Mouse (Mus musculus): ENCODE results near the gene Meltf.
A peak's percentile ranks its signal among the peaks of the same experiment; 100 is the strongest.

Gene Meltf

DNA sequence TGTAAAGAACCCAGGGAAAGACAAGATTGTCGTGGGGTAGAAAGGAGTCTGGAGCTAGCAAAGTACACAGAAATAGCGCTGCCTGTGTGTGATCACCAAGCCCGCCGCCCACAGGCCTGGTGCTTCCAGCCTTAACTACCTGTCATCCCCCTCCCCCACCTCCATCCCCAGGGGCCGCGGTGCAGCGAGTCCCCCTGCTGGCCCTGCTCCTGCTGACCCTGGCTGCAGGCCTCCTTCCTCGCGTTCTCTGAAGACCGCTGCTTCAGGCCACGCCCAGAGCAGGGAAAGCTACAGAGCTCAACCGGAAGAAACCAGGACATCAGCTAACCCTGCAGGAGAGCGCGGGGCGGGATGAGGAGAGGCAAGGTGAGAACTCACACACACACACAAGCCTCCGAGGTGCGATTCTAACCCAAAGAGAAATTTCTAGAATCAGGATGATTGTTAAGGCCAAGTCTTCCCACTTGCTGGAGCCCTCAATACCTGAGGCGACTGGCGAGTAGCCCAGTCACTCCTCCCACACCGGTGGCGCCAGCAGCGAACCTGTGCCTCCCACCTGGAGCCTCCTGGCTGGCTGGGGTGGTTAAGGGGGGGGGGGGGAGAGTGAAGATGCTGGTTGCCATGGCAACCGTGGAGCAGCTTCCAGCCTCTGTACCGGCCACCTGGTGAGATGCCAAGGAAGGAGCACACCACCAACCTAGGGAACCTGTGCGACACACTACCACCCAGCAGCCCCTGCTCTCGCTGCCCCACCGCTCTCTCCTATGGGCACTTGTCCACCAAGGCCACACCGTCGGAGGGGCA, 18.6 kb downstream of the Meltf start:
- DNase-seq, result no peak

DNA sequence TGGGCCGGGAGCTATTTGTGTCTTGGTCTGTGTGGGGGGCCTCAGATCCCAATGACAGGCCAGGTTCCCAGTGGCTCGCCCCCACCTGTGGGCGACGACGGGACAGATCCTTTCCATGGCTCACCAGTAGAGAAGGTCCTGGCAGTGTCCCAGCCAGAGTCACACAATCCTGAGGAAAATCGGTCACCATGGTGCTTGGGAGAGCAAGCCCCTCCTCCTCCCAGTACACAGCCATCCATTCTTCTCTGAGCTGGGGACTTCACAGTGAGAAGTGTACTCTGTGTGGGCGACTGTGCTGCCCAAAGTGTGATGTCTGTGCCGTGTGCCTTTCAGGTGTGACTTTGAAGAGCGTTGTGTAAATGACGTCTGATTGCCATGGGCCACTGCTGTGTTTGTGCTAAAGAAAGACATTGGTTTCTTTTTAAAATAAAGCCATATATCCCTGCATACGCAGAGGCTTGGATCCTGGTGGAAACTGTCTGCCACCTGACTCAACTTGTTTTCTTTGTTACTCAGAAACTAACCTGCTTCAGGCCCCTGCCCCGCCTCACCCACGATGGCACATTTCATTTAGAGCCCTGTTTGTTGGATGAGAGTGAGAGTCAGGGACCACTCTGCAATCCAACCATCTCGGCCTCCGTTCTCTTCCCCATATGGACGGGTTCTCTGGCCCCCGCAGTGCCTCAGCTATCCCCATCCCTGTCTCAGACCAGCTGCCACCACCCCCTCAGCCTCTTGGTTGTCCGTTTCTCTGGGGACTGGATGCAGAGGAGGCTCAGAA, 20.1 kb downstream of the Meltf start:
- no peak for DNase-seq

DNA sequence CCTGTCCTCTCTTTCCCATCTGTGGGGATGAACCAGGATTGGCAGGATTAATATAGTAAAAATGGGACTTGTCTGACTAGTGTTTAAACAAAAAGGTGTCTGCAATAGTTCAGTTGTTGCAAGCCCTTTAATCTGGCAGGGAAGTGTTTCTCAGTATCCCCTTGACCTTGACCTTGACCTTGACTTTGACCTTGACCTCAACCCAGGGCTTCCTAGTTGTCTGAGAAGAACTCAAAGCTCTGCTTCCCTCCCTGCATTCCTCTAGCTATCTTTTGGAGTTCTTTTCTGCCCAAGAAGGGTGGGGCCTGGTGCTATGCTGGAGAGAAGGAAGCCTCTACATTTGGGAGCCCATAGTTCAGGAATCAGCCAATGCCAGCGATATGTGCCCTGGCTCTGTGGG, 23.3 kb downstream of the Meltf start:
- DNase-seq, result no peak

DNA sequence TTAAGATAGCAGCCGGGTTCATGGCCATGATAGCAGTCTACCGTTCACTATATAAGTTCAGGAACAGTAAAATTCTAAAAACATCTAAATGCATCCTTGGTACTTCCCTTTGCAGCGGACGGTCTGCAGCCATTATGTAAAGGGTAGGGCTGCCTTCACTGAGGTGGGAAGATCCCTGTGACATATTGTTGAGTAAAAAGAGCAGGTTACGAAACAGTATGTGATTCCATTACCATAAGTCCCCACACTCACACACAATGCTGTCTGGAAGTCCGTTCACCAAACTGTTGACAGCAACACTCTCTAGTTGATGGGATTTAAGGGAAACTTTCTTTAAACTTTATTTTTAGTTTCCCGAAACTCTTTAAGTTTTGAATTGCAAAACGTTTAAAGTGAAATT, 24.6 kb downstream of the Meltf start:
- no peak for DNase-seq

DNA sequence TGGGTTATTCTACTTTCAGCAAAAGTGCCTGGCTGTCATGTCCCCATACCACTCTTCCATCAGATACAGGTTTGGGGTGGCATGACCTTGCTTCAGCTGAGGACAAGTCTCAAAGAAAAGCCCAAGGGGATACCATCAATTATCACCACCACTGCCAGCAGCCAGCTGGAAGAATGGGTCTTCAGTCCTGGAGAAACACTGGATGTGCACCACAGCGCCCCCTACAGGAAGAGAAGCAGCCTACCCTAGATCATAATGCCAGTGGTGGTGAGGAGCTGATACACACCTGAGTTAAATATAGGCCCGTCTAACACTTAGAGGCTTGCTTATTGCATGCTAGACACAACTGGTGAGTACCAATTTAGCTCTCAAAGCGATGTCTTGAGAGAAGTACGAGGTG, 26.7 kb downstream of the Meltf start:
- no peak for DNase-seq

DNA sequence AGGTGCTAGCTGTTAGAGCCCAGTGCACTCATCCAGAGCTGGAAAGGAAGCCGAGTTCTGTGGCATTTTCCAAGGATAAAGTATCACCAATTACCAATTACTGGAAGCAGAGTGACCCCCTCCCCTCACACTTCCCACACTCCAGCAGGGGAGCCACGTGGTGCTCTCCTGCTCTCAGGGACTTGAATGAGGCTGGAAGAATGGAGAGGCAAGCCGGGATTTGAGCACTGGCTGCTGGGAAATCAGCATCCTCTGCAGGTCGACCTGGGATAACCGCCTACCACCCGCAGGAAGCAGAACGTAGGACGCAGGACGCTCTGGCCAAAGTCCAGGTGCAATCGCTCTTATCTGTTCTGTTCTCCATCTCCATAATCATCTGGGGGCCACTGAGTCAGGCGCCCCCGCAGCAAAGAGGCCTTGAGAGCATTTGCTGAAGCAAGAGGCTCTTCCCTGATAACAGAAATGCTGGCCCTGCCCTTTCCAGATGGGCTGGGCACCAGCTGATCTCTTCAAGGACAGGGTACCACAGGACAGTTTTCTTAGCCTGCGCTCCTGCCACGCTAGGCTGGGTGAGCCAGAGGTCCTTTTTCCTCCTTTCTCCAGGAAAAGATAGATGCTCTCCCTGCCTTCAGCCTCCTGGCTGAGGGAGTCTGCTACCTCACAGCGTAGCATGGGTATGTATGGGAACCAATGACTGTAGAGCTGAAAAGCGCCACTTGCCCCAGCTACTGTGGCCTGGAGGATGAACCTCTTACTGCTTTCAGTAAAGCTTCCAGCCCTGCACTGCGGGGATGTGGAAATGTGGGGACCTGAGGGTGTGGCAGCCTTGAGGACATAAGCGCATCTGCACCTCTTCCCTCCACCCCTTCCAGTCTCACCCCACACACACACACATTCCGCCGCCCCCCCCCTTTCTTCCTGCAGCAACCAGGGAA, 27.5 kb downstream of the Meltf start:
- no peak for DNase-seq

DNA sequence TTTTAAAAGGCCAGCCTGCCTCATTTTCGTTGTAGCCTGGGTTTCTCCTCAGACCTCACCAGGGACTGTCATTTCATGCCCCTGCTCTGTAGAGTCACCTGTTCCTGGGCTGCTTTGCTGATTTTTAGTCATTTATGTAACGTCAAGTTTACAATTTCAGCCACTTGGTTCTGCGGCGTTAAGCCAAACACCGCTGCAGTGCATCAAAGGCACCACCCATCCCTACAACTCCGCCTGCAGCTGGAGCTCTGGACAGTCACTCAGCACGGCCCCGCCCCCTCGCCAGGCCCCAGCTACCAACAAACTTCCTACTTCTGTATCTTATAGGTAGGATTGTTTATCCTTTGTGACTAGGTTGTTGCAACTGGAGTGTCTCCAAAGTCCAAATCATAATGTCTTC, 28.3 kb downstream of the Meltf start:
- DNase-seq, result no peak

DNA sequence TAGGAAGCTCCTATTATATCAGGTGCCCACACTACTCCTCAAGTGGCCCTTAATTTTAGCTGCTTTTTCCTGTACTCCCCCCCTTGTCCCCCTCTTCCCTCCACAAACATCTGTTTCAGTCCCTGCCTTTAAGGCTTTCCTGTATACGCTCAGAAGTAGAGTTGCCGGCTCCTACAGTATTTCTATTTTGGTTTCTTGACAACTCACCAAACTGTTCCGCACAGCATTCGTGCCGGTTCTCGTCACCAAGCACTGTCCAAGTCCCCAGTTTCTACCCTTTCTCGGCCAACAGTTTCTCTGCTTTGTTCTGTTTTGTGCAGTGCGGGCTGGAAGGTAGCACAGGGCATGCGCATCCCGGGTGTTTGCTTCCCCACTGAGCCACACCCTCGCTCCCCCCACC, 30.3 kb downstream of the Meltf start:
- DNase-seq, result no peak

DNA sequence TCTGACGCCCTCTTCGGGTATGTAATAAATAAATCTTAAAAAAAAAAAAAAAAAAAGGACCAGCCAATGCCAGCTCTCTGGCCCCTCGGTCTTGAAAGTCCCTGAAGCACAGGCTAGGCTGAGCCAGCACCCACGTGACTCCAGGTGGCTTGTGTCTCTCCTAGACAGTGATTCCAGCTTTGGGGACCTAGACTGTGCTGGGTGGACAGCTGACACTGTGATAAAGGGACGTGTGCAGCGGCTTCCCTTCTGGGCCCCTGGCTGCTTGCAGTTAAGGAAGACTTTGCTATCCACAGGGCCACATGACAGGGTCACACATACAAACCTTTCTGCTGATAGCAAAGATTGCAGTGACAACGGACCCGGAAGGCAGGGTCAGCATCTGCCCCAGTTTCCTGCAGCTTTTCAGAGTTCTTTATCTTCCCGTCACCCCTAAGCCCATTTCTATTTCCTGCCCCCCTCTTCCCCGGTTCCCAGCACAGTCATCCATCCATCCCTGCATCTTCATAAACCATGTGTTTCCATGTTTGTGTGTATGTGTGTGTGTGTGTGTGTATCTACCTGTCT, 31.8 kb downstream of the Meltf start:
- DNase-seq, result no peak

DNA sequence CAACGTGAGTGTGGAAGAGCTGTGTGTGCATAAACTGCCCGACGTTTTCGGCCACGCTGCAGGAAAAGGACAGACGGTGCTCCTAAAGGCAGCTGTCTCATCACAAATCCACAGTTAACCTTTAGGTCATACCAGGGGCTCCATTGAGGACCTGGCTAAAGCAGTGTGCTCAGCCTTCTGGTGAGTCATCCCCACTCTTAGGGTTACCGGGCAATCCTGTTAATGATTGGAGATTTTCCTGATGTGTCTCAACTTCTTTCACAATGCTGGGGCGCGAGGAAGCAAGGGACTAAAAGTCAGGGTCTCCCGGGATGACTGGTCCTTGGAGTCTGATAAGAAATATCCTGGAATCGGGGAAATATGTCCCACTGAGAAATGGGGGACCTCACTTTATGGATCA, 39.2 kb downstream of the Meltf start:
- no peak for DNase-seq

DNA sequence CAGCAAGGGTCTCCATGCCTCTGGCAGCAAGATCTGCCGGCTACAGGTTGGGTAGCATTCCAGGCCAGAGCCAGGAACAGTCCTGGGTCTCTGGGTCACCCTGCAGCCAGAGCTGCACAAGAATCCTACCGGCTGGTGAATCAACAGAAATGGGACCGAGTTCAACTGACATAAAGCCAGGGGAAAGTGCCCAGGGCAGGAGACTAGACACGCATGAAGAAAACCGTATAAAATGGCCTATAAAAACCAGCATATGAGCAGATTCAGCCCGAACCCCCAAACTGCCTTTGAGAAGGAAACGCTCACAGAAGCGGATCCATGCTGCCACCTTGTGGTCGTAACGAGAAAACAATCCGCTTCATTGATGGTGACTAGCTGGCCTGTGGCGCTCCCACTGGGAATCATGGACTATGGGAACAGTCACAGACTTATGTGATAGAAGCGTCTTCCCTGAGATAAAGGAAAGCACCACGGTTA, 39.7 kb downstream of the Meltf start:
- DNase-seq, result peak; percentile 29 to 62

DNA sequence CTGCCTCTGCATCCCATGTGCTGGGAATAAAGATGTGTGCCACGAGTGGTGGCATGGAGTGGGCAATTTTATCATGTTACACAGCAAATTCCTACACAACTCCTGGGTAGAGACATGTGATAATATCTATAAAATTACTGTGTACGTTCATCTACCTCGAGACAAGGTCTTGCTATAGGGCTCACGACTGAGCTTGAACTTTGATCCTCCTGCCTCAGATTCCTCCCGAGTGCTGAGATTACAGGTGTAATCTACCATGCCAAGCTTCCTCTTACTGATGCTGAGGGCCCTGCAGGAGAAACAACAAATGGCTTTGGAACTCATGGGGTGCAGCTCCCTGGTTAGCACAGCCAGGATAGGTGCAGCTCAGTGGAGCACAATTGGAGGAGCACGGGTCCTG, 45.8 kb downstream of the Meltf start:
- DNase-seq, result no peak

DNA sequence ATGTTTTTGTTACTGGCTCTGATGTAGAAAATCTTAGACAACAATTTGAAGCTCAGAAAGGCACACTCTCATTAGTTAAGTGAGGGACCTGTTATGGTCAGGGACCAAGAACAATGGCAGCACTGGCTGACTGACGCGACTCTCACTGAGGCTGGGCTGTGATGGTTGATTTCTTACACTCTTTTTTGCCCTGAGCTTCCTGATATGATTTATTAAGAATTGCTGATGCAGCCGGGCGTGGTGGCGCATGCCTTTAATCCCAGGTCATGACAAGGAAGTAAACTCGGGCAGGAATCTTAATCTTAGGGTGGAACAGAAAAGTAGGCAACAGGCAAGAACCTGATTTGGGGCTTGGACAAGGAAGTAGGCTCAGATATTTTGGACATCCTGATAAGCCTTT, 47.5 kb downstream of the Meltf start:
- no peak for DNase-seq

DNA sequence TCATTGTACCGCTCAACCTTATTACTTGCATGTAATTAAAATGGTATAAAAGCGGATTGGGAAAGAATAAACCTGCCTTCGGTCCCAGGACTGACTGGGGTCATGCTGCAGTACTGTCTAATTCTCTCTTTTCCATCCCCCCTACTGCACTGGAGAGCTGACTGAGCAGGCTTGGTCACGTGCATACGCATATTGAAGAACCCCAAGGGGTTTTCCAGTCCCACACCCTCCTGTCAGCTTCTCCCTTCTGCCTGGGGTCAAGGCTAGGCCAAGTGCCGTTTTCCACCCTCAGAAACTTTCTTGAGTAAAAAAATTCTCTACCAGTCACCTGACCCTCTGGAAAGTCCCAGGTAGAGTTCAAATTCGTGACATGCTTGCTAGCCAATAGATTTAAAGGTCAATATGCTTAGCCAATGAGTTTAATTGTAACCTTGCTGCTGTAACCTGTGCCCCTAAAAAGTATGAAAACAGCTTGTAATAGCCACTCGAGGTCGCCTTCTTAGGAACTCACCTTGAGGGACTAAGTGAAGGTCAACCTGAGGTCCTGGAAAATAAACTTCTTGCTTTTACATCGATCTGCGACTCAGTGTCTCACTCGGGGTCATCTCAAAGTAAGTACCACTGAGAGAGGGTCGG, 48.1 kb downstream of the Meltf start:
- DNase-seq, result no peak

DNA sequence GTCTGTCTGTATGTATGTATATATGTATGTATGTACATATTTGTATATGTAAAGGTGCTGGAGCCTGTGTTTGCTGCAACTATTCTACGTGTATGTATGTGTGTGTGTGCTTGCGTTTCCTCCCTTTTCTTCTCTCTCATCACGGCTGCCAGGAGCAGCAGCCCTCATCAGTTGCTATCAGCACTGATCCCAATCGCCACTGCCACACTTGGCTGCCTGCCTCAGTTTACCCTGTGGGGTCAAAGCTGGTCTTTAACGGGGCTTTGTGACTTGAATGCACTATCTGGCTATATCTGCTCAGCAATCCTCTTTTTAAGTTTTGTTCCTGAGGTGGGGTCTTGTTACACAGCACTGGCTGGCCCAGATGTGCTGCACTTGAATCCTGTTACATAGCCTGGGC, 48.8 kb downstream of the Meltf start:
- DNase-seq, result no peak

DNA sequence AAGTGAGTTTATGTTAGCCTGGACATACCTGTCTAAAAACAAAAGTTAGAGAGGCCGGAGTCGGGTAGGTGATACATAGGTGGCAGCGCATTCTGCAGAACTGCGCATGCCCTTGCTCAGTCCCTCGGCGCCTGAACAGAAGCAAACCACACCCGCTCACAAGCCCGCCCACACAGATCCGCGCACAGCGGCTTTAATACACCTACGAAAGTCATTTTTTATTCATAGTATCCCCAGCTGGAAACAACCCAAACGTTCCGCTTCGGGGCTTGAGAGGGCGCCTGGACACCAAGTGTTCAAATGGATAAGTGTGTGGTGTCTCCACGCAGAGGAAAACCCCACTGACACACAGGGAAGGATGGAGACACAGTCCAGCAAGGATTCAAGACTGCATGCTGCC, 52.7 kb downstream of the Meltf start:
- no peak for DNase-seq

DNA sequence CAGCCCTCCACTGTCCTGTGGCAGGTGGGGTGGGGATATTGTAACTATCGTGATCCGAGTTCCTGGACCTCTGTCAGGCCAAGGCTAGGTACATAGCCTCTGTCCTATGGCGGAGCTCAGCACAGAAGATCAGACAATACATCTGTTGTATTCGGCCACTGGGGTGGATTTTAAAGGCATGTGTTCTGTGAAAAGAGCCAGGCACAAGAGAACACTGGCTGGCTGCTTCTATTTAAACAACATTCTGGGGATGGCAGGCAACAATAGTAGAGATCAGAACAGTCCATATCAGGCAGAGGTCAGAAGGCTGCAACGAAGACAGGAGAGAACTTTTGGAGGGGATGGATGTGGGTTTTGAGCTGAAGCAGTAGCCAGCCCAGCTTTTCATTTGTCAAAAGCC, 53.6 kb downstream of the Meltf start:
- no peak for DNase-seq

DNA sequence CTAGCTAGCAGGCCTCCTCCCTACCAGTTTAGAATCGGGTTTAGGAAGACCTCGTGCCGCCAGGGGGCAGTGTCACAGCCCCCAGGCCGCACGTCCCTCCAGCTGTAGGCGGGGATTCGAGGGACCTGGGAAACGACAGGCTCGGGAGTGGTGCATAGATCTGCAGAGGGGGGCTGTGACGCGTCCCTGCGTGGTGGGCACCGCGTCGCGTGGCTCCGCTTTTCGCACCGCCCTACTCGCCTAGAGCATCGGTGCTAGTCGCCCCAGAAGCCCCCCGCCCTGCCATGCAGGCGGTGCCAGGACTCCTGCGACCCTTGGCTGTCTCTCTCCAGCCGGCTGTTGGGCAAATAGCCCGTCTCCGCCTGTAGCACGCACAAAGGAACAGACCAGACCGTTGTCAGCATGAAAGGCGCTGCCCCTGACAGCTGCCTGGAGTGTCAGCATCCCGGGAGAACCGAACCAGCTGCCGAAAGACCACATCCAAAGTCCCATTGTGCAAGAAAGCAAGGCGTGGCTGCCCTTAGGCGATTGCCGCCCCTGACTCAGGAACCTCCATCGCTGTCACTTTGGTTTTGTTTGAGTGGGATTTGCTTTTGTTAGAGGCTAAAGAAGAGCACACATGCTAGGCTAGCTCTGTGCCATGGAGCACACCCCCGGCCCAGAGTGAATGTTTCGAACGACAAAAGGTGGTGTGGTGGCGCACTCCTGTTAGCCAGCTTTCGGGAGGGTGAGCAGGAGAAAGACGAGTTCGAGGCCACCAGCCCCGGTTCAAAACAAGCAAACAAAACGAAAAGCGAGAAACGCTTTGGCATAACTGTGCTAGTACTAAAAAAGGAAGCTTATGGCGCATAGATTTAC, 54.5 kb downstream of the Meltf start:
- DNase-seq, result peak; percentile 47 to 70

DNA sequence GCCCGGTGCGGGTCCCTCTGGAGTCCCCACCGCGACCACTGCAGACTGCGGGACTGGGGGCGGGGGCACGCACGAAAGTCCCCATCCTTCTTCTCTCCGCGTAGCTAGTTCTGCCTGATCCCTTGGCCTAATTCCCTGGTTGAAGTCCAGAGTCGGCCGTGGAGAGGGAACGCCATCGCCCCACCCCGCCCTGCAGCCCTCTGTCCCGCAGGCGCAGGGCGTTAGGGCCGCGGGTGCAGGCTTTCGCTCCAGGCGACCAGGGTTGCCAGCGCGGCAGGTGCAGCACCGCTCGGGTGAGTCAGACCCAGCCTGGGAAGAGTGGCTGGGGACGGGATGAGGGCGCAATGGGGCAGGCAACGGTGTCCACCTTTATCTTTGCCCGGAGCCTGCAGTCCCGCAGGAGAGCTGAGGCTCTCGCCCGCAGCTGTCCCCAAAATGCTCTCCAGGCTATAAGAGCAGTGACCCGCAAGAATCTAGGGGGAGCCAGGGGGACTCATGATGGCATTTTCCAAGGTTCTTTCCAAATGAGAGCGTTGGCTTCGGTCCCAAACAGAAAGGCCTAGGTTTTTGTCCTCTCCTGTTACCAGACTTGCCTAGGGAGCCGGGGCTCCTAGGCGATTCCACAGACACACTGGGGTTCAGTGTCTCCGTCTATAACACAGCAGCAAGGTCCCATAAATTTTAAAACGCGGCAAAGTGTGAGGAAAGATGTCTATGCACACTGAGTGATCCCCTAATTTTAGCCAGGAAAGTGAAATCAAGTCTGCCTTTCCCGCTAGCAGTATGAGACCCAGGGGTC, 55.3 kb downstream of the Meltf start, which contains the start of gene Pigz:
Pigz (plus strand) TSS at position 101 of the 799 bp plus-strand sequence.
- DNase-seq, result no peak

DNA sequence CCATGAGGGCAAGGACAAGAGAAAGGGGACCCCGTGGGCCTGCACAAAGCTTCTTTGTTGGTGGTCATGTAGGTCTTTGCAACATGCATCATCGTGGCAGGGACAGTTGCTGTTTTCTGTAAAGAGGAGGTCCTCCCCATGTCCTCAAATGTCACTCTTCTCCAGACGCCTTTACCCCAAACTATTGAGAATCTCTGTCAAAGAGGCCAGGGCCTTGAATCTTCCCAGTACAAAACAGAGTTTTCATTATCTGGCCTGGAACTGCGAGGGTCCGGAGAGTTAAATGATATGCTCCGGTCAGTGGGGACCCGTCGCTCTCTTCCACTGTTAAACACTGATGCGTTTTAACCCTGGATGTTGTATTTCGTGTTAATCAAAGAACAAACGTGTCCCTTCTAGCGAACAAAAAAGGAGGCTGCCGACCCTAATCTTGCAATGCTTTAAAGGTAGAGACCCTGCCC, 56.0 kb downstream of the Meltf start:
- DNase-seq, result no peak
